Mouse (Mus musculus): ENCODE data around the gene Abcg1.

Abcg1 gene

DNA sequence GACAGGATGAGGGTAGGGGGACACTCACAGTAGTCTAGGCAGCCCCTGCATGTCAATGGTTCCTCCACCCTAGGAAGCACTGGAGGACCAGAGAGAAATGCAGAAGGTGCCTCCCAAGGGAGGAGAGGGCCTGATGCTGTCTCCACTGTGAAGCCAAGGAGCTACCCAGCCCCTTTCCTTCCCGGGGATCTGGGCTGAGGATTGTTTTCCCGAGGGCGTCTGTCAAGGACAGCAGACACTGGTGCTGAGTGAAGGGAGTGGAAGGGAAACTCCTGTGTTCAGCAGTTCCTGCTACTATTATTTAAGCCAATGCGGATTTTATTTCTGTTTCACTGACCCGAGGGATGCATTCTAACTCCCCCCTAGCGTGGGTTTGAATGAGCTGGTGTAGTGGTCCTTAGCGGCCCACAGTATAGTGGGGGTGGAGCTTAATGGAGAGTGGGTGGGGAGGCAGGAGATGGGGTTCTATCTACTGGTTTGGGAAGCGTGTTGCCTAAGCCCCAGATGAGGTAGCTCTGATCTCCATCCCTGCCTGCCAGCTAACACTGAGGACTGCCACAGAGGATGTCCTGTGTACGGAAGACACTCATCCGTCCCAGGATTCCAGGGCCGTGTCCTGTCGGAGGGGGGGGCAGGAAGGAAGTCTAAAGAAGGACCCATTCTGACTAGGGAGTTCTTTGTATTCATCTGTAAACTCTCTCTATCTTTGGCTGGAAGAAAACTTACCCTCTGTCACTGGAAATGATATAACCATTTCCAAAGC, 21.8 kb downstream of the Abcg1 start:
- no peak for DNase-seq

DNA sequence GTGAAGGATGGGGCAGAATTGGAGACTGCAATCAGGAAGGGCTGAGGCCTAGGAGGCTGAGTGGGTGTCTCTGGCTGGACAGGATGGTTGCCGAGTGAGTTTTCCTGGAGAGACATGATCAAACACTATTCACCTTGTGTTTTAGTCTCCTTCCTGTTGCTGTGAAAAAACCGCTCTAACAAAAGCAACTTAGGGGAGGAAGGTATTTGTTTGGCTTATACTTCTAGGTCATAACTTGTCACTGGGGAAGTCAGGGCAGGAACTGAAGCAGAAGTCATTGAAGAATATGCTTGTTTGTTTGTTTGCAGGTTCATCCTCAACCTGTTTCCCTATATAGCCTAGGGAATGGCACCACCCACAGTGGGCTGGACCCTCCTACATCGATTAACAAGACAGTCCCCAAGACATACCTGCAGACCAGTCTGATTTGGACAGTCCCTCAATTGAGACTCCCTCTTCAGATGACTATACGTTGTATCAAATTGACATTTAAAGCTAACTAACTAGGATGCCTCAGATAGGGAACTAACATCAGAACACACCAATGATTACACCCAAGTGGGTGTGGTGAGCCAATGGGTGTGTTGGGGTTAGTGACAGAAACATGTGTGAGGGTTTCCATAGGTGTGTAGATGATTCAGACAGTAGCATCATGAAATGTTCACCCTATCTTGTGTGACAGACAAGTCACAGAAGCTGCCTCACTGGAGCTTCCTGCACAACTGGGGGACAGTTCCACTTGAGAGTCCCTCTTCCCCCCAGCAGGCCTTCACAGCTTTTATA, 25.0 kb downstream of the Abcg1 start:
- no peak for DNase-seq

DNA sequence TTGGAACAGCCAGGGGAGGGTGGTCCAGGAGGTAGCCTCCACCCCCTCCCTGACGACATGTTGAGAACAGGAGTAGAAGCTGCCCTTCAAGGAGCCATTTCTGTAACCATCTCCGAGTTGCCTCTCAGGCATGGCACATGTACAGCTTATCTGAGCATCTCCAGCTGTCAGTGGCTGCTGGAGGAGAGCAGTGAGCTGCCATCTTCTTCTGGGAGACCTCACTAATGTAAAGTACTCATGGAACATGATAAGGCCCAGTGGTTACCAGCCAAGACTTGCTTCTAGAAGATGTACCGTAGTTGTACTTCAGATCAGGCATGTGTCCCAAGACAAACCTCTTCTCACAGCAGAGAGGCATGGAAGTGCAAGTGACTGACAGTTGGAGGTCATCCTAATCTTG, 28.0 kb downstream of the Abcg1 start:
- DNase-seq = no peak

DNA sequence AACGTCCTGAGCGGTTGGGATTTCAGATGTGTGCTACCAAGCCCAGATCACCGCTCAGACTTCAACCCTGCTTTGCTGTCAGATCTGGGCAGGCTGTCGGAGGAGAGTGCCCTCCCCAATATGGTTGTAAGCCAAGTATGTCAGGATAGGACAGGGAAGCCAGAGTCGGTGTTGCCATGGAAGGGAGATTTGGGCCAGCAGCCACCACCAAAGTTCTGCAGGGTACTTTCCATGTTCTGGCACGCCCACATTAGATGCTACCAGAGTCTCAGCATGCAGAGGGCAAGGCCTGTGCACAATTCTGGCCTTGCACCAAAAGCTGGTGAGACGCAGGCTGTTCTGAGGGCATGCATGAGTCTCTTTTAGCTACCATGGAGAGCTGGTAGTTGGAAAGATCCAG, 28.7 kb downstream of the Abcg1 start:
- DNase-seq = peak; percentile 81 to 88

DNA sequence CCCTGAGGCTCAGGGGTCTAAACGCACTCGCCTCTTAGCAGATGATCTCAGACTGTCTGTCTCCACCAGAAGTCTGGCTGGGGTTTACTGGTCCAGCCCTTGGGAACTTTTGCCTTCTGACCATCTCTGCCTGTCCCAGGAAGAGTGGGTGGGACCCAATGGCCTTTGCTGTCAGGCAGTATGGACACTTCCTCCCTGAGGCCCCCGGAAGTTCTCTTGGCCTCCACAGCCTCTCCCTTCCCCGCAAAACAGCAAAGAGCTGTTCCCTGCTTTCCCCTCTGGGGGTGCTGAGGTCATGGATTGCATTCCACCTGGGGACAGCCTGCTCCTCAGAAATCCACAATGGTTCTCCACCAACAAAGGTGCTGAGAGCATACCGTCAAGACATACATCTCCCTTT, 31.2 kb downstream of the Abcg1 start:
- DNase-seq = no peak

DNA sequence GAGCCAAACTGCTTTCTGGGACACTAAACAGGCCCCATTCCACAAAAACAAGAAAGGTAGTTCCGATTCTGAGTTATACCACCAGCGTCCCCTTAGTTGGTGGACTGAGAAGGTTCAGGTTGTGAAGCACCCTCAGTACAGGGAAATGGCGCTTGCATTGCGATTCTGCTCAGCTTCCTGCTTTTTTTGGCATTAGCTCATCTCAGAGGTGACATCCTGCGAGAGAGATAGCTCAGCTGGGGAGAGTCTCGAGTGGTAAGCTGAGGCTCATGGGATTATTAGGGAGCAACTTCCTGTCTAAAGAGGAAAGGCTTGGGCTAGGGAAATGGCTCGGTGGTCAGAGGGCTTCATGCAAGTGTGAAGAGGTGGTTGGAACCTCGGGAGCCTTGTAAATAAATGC, 32.4 kb downstream of the Abcg1 start:
- no peak for DNase-seq

DNA sequence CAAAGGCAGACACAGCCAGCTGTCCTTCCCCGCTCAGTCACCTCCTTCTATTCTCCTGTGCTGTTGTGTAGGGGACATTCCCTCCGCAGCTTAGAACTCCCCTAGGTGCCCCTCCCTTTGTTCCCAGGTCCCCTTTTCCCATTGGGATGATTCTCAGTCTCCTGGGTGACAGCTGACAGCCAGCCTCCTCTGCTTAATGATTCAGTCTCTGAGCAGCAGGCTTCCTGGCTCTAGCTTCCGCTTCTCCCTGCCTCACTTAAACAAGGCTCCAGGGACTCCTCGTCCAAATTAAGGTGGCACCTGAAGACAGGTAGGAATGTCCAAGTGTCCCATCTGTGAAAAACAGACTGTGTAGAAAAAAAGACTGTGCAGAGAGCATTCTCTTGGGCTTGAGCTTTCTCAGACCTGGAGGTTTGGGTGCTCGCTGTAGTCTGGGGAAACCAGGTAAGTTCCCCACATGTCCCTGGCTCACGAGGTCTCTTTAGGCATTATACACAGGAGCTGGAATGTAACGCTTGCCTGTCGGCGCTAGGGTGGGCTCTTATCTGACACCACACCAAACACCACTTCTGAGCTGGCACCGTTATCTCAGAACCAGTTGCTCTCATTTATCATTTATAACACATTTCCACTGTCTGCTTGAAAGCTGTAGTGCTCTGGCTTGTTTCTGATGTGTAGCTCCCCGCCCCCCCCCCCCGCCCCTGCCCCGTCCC, 33.7 kb downstream of the Abcg1 start:
- DNase-seq = no peak

DNA sequence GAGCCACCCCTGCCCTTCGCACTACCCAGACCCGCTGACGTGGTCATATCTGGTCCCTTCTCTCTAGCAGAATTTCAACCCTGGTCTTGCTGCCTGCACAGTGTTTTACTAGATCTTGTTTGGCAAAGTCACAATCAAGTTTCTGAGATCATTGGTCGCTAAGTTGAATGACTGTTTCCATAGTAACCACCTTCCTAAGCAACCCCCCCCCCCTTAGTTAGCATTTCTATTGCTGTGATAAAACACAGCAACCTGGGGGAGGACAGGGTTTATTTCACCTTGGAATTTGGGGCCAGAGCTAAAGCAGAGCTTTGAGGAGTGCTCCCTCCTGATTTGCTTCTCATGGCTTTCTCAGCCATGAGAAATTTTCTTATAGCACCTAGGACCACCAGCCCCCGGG, 37.3 kb downstream of the Abcg1 start:
- no peak for DNase-seq

DNA sequence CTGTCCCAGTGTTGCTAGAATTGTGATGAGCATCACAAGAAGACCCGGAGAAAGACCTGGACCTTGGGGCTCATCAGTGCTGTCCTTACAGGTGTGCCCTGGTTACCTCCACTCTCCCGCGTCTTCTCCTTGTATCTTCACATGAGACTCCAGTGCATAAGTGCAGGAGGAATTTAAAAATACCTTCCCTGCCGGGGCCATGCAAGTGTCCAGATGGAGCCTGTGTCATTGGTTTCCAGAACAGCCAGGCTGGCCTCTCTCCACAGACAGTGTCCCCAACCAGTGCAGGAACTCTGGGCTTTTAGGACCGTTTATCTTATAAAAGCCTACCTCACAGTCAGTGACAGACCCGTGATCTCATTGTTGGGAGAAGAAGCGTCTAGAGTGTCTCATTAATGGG, 38.1 kb downstream of the Abcg1 start:
- no peak for DNase-seq

DNA sequence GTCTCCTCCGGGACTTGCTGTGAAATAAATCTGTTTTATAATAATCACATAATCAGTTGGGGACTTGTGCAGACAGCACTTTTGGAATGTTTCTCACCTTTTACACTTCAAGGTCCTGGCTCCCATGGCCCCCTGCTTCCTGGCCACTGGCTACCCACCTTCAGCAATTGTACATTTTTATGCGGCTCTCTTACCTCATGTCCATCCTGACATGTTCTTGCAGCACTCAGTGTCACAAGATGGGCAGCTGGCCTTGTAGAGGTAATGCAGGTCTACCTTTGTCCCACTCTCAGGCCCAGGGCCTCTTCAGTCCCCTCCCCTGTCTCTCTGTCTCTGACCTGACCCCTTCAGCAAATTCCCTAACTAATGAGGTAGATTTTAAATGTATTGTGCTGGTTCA, 39.4 kb downstream of the Abcg1 start:
- DNase-seq = no peak

DNA sequence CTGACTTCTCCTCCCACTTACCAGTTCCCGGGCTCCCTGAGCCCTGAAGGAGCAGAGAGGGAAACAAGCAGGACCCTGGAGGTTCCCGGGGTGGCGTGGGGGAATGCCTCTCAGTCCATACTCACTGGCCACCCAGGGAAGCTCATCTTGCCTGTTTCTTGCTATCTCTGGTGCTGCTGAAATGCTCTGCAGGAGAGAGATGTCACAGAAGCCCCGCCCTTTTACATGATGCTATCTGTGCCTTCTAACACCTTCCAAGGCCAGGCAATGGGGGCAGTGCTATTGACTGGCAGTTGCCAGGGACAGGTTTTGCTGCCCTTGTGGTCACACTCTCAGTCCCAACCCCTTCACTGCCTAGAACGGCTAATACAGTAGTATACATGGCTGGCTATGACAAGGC, 41.3 kb downstream of the Abcg1 start:
- DNase-seq = no peak

DNA sequence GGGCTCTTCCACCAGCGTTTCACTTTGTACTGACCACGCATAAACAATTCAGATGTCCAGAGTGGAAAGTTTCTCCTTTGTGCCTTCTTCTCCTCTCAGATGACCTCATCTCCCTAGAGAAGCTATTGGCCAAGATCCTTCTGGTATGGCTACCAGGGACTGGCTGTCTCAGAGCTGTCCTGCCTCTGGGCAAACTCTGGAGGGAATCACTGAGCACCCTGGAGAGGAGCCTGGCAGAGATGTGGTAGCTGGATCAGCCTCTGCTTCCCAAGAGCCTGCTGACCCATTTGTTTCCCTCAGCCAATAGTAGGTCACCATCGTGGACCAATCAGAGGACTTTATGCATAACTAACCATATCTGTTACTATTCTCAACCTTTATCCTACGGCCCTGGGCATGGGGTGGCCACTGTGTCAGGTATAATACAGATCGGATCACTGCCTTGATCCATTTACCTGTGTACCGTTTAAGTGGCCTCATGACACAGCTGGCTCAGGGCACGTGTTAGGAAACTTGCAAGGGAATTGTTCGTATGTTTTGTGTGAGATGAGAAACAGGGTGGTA, 45.6 kb downstream of the Abcg1 start:
- no peak for DNase-seq

DNA sequence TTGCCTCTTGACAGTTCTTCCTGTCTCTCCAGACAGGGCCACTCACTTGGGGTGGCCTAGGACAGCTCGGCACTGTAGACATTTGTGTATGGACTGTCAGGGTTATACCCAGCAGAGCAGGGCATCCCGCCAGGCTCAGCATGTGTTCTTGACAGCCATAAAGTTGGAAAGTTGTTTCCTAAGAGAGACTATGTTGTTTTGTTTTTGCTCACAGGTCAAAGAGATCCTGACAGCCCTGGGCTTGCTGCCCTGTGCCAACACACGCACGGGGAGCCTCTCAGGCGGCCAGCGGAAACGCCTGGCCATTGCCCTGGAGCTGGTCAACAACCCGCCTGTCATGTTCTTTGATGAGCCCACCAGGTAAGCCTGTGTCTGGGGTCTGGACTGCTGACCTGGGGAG, 46.3 kb downstream of the Abcg1 start:
- peak in 1 of 2 experiments; percentile 39 for DNase-seq

DNA sequence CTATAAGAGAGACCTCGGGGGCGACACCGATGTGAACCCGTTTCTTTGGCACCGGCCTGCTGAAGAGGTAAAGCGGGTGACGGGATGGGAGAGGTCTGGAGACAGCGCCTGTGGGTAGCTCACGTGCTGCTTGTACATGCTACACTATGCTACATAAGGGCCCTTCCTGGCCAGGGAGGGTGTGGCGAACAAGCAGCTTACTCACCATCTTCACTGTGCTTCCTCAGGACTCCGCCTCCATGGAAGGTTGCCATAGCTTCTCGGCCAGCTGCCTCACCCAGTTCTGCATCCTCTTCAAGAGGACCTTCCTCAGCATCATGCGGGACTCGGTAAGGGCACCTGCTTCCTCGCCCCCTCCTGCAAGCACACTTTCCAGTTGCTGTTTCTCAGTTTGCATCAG, 50.9 kb downstream of the Abcg1 start:
- no peak for DNase-seq

DNA sequence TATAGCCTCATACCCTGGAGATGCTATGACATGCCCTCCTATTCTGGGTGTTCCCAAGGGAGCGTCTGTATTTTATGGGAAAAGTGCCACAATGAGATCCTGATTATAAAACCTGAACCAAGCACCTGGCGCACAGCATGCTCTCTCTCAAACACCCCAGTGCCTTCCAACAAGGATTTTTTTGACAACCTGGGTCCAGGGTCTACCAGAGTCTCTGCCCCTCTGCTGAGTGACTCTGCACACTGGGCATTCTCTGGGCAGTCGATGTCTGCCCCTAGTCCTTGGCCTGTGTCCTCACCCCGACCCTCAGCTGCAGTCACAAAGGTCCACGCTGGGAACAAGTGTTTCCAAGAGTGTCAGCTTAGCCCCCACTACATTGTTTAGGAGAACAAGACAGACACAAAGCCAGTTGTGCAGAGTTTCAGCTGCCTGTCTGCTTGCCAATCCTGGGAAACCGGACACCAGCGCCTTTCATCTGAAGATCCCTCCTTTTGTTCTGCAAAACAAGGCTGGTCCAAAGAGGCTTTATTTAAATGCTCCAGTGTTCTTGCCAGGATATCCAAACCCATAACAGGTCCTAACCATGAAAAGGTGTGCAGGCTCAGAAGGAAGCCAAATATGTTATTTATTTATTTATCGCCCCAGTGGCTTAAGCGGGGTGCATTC, 55.8 kb downstream of the Abcg1 start:
- DNase-seq = no peak

DNA sequence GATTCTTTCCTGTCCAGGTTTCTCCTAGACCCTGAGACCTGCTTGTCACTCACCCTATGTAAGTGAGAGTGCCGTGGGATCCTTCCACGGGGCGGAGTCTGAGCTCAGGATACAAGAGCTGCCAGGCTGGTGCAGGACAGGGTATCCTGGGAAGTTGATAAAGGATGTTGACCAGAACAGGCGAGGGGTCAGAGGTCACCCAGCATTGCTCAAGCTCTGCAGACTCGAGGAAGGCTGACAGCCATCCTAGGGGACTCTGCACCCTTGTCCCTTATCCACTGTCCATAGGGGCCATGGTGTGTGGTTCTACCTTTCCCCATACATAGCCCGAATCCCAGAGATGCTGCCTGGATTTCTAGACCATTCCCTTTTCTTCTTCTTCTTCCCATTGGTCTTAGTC, 58.6 kb downstream of the Abcg1 start:
- DNase-seq = no peak

DNA sequence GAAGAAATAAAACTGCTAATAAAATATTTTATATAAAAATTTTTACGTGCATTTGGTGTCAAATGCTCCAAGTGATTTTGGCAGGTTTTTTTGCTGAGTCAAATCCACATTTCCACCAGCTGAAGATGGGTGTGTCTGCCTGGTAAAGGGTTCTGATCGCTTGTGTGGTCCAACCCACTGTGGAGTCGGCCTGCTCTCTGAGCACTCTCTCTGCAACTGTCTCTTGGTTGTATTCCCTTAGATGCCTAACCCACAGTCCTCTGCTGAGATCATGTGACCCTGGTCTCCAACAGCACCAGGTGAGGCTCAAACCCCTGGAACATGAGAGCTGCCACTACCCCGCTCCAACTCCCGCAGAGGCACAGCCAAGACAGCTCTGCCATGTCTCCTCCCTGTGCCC, 60.5 kb downstream of the Abcg1 start:
- DNase-seq = no peak

DNA sequence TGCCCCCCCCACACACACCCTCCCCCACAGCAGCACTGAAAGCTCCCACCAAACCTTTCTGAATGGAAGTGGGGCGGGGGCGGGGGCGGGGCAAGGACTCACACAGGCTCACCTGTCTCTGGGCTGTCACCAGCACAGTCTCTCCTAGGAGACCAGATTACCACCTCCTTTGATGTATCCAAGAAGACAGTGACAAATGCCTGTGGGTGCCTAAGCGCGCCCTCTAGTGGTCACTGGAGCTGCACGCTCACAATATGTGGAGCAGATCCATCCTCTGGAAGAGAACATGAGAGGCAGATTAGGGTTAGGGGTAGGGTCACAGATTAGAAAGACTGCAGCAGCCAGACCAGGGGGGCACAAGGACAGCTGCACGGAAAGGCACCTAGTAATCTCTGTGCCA, 62.0 kb downstream of the Abcg1 start:
- DNase-seq = peak; percentile 91 to 94

DNA sequence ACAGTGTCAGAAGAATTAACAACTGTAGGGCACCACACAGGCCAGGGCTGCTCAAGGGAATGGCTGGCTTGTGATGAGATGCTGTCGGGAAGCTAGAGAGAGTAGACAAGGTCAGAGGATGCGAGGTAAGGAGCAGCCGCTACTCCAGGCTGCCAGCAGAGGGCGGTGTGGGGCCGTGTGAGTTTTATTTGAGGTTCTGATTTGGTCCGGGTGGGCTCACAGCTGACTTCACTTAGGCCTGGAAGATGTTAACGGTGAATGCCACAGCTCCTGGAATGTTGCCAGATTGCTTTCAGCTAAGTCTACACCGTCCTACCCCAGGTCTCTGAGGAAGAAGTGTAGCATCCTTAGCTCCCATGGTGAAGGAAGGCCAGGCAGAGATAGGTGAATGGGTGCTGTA, 64.5 kb downstream of the Abcg1 start:
- peak; percentile 90 to 95 for DNase-seq

DNA sequence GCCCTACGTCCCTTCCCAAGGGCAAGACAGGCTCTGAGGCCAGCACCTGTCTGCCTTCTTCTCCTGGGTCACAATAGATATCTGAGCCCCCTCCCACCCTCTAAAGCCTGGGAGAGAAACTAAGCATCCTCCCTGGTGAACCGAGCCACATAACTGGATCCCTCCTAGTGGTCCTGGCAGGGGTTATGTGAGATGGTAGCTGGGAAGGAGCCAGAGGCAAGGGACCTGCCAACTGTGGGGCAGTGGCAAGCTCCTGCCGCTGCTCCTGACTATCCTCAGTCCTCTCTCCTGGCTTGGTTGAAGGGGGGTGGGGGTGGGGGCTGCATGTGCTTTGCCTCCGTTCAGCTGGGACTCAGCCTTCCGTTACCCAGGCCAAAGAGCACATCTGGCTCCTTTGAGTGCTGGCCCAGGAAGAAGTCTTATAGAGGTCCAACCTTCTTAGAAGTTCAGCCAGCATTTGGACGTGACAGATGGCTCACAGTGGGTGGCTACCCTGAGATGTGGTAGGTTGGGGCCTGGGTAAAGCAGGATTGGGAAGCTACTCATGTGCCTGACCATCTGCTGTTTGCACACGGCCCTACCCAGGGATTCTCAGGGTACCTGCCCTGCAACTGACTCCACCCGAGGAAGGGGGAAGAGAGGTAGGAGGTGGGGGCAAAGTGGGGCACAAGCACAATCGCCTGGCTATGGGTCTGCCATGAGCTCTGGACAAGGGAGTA, 68.2 kb downstream of the Abcg1 start:
- DNase-seq = peak; percentile 98

DNA sequence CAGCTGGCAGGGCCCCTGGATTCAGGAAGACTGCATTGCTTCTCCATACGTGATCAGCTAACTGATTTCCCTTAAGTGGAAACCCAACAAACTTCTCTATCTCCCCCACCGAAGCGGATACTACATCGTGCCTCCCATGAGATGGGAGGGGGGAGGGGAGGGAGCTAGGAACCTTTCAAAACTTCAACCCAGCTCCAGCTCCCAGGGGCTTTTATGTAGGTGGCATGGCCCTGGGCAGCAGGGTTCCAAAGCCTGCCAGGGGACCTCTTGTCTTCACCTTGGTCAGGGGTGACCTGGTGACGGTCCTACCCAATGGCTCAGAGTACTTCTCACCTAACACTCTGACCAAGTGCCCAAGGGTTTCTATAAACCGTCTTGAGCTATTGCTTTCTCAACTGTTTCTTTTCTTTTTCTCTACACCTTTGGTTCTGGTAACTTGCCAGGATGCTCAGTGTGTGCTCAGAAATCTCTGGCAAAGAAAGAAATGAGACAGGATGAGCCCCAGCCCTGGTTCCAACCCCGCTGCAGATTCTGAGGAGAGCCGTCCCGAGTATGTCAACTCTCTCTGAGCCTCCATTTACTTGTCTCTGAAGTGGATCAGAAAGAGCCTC, 71.3 kb downstream of the Abcg1 start:
- peak; percentile 64 to 69 for DNase-seq

DNA sequence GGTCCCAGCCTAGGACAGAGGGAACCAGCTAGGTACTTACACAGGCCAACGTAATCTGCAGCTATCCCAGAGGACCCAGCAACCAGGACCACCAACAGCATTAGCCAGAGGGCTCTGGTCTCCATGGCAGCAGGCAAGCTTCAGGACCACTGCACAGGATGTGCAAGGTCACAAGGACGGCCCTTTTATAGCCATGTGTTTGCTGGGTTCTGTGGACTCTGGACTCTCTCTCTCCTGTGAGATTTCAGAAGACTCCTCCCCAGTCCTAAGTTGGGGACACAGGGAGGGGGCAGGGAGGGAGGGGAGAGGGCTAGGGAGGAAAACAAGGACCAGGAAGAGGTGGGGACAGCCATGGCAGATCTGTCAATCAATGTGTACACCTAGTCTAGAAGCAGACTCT, 72.0 kb downstream of the Abcg1 start, which contains the start of gene Tff3:
Gene Tff3, minus strand, starts transcription at position 195 of the 400 bp plus-strand sequence.
- DNase-seq = no peak
